Mouse (Mus musculus): ENCODE results near the gene Mustn1. TPM values are rescaled to one million over a fixed set of nuclear protein-coding genes. Genes with fewer than 3 reads are reported as not detected.

The Mustn1 gene
- polyA plus RNA-seq, 1 experiment from 2014 or later, result 5.4 TPM

- Histone ChIP-seq H3K9ac (replicated peaks) (no peak overlapping the region), H3K36me3 (replicated peaks; ENCODE audit: insufficient read depth, low read length) (peaks cover 16% of the 10 kb centered on the region), H3K4me3 (ENCODE audit: low read depth, low read length) (no peak overlapping the region), H3K4me2 (ENCODE audit: low read depth, low read length) (no peak overlapping the region), H3K4me1 (ENCODE audit: insufficient read depth) (peaks cover 27% of the 10 kb centered on the region), H3K27me3 (ENCODE audit: insufficient read depth, low read length) (no peaks in the 10 kb centered on the region), H3K27ac (ENCODE audit: low read depth) (peak overlapping the region; percentile 73), H3K9me3 (ENCODE audit: low read length) (no peaks in the 10 kb centered on the region)
- ATAC-seq, result peak; percentile 77
- TF ChIP-seq CTCF (IDR thresholded peaks at IDR 0.05; ENCODE audit: low read depth) (no peak), EP300 (IDR thresholded peaks at IDR 0.05; ENCODE audit: low read depth) (no peak)
- DNase-seq, result no peak
- 63% methylated on average over 10 of the region's 10 CpGs for WGBS (ENCODE audit: insufficient replicate concordance)
These were observed 10.2 kb upstream of the Mustn1 start for GRCm38 (mm10) chr14:30868826-30869225.

GRCm38 (mm10) chr14:30869391-30869801 is 9.6 kb upstream of the Mustn1 start:
- peak; percentile 54 for DNase-seq

DNA sequence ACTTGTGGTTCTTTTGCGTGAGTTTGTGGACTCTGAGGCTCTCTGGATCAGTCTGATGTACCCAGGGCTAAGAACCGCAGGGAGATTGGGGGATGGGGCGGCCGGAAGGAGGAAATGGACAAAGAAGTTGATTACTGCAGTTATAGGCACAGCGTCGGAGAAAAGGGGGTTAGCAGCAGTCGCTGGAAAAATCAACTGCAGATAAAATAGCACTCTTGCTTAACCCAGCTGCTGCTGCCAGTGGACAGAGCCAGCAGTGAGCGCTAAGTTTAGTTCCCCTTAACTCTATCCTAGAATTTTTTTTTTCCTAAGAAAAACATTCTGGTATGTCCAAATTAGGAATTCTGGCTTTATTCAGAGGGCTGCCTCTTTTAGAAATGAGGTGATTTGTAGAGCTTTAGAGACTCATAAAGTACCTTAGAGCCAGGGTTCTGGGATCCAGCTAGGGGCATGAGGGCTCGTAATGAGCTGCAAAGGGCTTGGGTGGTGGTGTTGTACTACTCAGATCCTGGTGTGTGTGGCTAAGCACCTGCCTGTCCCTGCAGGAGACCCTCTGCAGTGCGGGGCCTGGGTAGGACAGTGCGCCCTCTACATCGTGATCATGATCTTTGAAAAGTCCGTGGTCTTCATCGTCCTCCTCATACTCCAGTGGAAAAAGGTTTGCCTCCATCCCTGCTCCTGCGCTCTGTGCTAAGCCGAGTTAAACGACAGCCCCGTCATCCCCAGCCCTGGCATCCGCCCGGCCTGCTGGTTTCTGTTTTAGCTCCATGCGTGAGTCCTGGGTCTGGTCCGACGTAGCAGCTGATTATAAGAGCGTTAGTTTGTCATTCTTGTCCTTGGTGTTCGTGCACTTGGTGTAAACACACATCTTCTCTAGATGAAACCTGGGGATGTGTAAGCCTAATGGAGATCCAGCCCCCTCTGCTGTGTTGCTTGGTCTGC is 8.5 kb upstream of the Mustn1 start:
- Histone ChIP-seq H3K27ac (ENCODE audit: low read depth) (peak overlapping the region; percentile 73), H3K9ac (replicated peaks) (no peak overlapping the region), H3K4me1 (ENCODE audit: insufficient read depth) (peaks cover 40% of the 10 kb centered on the region), H3K4me3 (ENCODE audit: low read depth, low read length) (no peak overlapping the region), H3K4me2 (ENCODE audit: low read depth, low read length) (0 out of 2 replicates have a peak overlapping the region, but pooled peaks have one; percentile 7), H3K36me3 (replicated peaks; ENCODE audit: insufficient read depth, low read length) (peaks cover 8% of the 10 kb centered on the region), H3K27me3 (ENCODE audit: insufficient read depth, low read length) (no peaks in the 10 kb centered on the region), H3K9me3 (ENCODE audit: low read length) (no peaks in the 10 kb centered on the region)
- WGBS (ENCODE audit: insufficient replicate concordance), result 64% methylated on average over 25 of the region's 25 CpGs
- no peak for TF ChIP-seq CTCF (IDR thresholded peaks at IDR 0.05; ENCODE audit: low read depth)
- peak; percentile 36; the same call in 1 of the 2 replicates for TF ChIP-seq EP300 (IDR thresholded peaks at IDR 0.05; ENCODE audit: low read depth)
- DNase-seq (no peak), ATAC-seq (no peak)

More at GRCm38 (mm10) chr14:30869391-30869801, 9.6 kb upstream of the Mustn1 start:
- Histone ChIP-seq H3K27ac (ENCODE audit: low read depth) (peak overlapping the region; percentile 73), H3K27me3 (ENCODE audit: insufficient read depth, low read length) (no peaks in the 10 kb centered on the region), H3K4me1 (ENCODE audit: insufficient read depth) (peaks cover 33% of the 10 kb centered on the region), H3K36me3 (replicated peaks; ENCODE audit: insufficient read depth, low read length) (peaks cover 13% of the 10 kb centered on the region), H3K9me3 (ENCODE audit: low read length) (no peaks in the 10 kb centered on the region), H3K4me3 (ENCODE audit: low read depth, low read length) (no peak overlapping the region), H3K9ac (replicated peaks) (no peak overlapping the region; the same call in 1 of the 2 replicates), H3K4me2 (ENCODE audit: low read depth, low read length) (no peak overlapping the region)
- WGBS (ENCODE audit: insufficient replicate concordance), result 62% methylated on average over 8 of the region's 8 CpGs
- TF ChIP-seq EP300 (IDR thresholded peaks at IDR 0.05; ENCODE audit: low read depth) (0 out of 2 replicates have a peak, but pooled peaks have one; percentile 70), CTCF (IDR thresholded peaks at IDR 0.05; ENCODE audit: low read depth) (no peak)
- ATAC-seq, result peak; percentile 82

DNA sequence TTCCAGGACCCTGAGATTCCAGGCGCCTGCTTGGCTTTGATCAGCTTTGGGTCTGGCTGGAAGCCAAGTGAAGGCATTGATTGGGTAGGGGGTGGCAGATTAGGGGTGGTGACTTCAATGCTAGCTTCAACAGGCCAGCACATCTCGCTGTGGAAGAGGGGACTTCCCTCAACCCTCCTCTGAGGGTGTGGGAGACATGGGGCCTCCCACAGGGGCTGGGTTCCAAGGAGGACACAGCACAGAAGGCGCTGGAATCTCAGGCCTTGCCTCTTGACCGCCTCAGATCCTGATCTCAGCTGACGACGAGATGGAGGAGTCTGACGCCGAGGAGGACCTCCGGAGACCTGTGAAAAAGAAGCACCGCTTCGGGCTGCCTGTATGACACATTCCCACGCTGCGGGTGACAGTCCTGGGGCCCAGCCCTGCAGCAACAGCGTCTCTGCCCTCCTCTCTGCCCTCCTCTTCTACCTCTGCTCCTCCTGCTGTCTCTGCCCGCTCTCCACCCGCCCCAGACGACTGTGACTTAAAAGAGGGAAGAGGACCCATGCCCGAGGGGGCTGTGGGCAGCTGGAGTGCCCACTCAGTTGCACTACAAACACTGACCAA is 4.8 kb upstream of the Mustn1 start:
- H3K9ac ChIP-seq (replicated peaks), result no peak overlapping the region
- H3K4me1 ChIP-seq (ENCODE audit: insufficient read depth), result peaks cover 42% of the 10 kb centered on the region
- WGBS (ENCODE audit: insufficient replicate concordance), result 68% methylated on average over 16 of the region's 18 CpGs
- H3K27me3 ChIP-seq (ENCODE audit: insufficient read depth, low read length), result no peaks in the 10 kb centered on the region
- H3K27ac ChIP-seq (ENCODE audit: low read depth), result peak overlapping the region; percentile 82
- peaks cover 8% of the 10 kb centered on the region for H3K36me3 ChIP-seq (replicated peaks; ENCODE audit: insufficient read depth, low read length)
- DNase-seq, result no peak
- TF ChIP-seq CTCF (IDR thresholded peaks at IDR 0.05; ENCODE audit: low read depth) (no peak), EP300 (IDR thresholded peaks at IDR 0.05; ENCODE audit: low read depth) (no peak)
- H3K4me3 ChIP-seq (ENCODE audit: low read depth, low read length), result no peak overlapping the region
- no peak overlapping the region for H3K4me2 ChIP-seq (ENCODE audit: low read depth, low read length)
- no peaks in the 10 kb centered on the region for H3K9me3 ChIP-seq (ENCODE audit: low read length)
- ATAC-seq, result no peak

DNA sequence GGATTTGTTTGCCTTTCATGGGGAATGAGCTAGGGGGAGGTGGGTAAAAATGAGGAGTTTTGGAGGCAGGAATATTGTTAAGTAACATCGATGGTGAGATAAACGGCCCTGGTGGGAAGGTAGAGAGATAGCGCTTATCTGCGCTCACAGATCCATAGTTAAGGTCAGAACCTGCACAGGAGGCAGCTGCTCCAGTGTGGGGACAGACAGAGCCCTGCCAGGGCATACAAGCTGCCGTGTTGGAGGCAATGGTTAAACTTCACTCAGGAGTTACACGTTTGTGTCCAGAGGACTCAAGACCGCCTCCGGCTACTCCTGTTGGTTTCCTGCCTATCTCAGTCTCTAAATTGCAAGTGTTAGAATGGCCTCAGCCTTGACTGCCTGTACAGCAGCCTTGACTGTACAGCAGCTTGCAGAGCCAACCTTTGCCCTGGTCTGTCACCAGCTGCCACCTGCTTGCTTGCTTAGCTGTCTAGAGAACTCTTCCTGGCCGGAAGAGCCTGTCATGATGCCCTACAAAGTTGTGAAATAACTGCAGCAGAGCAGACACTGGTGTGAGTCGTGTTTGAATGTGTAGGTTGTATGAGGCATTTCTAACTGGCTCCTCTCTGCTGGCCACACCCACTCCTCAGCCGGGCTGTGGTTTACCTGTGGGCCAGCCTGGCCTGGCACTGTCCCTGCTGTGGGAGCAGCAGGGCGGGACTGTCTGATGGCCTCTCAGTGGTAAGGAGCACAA is 3.7 kb upstream of the Mustn1 start:
- no peak overlapping the region; the same call in 1 of the 2 replicates for H3K9ac ChIP-seq (replicated peaks)

More for the DNA sequence above, 3.7 kb upstream of the Mustn1 start:
- no peaks in the 10 kb centered on the region for H3K9me3 ChIP-seq (ENCODE audit: low read length)
- TF ChIP-seq EP300 (IDR thresholded peaks at IDR 0.05; ENCODE audit: low read depth) (peak; percentile 37; the same call in 1 of the 2 replicates), CTCF (IDR thresholded peaks at IDR 0.05; ENCODE audit: low read depth) (no peak)
- 39% methylated on average over 12 of the region's 12 CpGs for WGBS (ENCODE audit: insufficient replicate concordance)
- peak overlapping the region; percentile 82 for H3K27ac ChIP-seq (ENCODE audit: low read depth)
- DNase-seq, result peak; percentile 54
- ATAC-seq, result peak; percentile 85
- H3K36me3 ChIP-seq (replicated peaks; ENCODE audit: insufficient read depth, low read length), result peaks cover 8% of the 10 kb centered on the region
- H3K4me1 ChIP-seq (ENCODE audit: insufficient read depth), result peaks cover 34% of the 10 kb centered on the region
- H3K4me2 ChIP-seq (ENCODE audit: low read depth, low read length), result no peak overlapping the region
- no peak overlapping the region for H3K4me3 ChIP-seq (ENCODE audit: low read depth, low read length)
- H3K27me3 ChIP-seq (ENCODE audit: insufficient read depth, low read length), result no peaks in the 10 kb centered on the region
